Mouse (Mus musculus) gastrocnemius, adult 2 months (tissue): ENCODE measurements at regions not wholly inside any gene's neighbourhood (a gene's known extent, or its start where the extent isn't known, plus 50 kb on each side); places are given as distances from the start of the nearest gene placed in this dataset.
"Not testable (repeated sequence)": the region's sequence is repeated elsewhere in the genome, so short reads cannot be mapped to it uniquely, and the experiment has no call there.

Experiments used
- DNase-seq: peaks from one replicate; pipeline ENCODE4 v3.0.0; 2022
- H3K27ac ChIP-seq: fragments of 200-600 bp; 2 replicates; pipeline ENCODE4 v1.8.1; 2022; ENCODE audit warnings: mild to moderate bottlenecking
- H3K4me3 ChIP-seq: fragments of 200-600 bp; 2 replicates; pipeline ENCODE4 v1.8.1; 2022; ENCODE audit warnings: mild to moderate bottlenecking, moderate library complexity
- CTCF ChIP-seq: fragments of 200-600 bp; IDR thresholded peaks from 2 replicates; pipeline ENCODE4 v1.8.1; 2022; ENCODE audit warnings: antibody characterized with exemption, mild to moderate bottlenecking, moderate library complexity
- intact Hi-C: fragments of 180-260 bp; cut with DNase I; formaldehyde crosslinking; loops from one replicate; pipeline ENCODE4 v1.15.1; 2025

- no peak overlapping the region for H3K4me3 ChIP-seq
- intact Hi-C loops = no loop called here
- peak; percentile 14 for DNase-seq
- H3K27ac ChIP-seq = no peak overlapping the region
- no peak for TF ChIP-seq CTCF
Measured at GRCm38 (mm10) chr8:31663717-31664116, 1764.8 kb upstream of the 5930422O12Rik start.

GRCm38 (mm10) chr8:31665485-31665884 is 1763.0 kb upstream of the 5930422O12Rik start:
- Histone ChIP-seq H3K27ac (no peak overlapping the region), H3K4me3 (no peak overlapping the region)
- DNase-seq = no peak
- intact Hi-C loops = no loop called here
- TF ChIP-seq CTCF = no peak

- DNase-seq = no peak
- H3K4me3 ChIP-seq = no peak overlapping the region
- TF ChIP-seq CTCF = no peak
- no peak overlapping the region for H3K27ac ChIP-seq
- intact Hi-C loops = no loop called here
Measured at GRCm38 (mm10) chr8:31704168-31704567, 1724.3 kb upstream of the 5930422O12Rik start.

GRCm38 (mm10) chr8:31713321-31714076 is 1715.0 kb upstream of the 5930422O12Rik start:
- no peak for TF ChIP-seq CTCF
- no peak for DNase-seq
- intact Hi-C loops = no loop called here
- H3K4me3 ChIP-seq = no peak overlapping the region
- H3K27ac ChIP-seq = no peak overlapping the region

GRCm38 (mm10) chr8:31714077-31714458 is 1714.4 kb upstream of the 5930422O12Rik start:
- intact Hi-C loops = no loop called here
- DNase-seq = no peak
- TF ChIP-seq CTCF = no peak
- no peak overlapping the region for H3K27ac ChIP-seq
- H3K4me3 ChIP-seq = no peak overlapping the region

GRCm38 (mm10) chr8:31720021-31720420 is 1708.5 kb upstream of the 5930422O12Rik start:
- no peak for TF ChIP-seq CTCF
- Histone ChIP-seq H3K27ac (no peak overlapping the region), H3K4me3 (no peak overlapping the region)
- intact Hi-C loops = no loop called here
- DNase-seq = no peak

- Histone ChIP-seq H3K4me3 (no peak overlapping the region), H3K27ac (no peak overlapping the region)
- no peak for TF ChIP-seq CTCF
- intact Hi-C loops = no loop called here
- no peak for DNase-seq
Measured at GRCm38 (mm10) chr8:31720585-31720984, 1707.9 kb upstream of the 5930422O12Rik start.

GRCm38 (mm10) chr8:31725430-31725829 is 1703.1 kb upstream of the 5930422O12Rik start:
- Histone ChIP-seq H3K27ac (no peak overlapping the region), H3K4me3 (no peak overlapping the region)
- DNase-seq = no peak
- no peak for TF ChIP-seq CTCF
- intact Hi-C loops = no loop called here

GRCm38 (mm10) chr8:31735610-31736009 is 1692.9 kb upstream of the 5930422O12Rik start:
- intact Hi-C loops = no loop called here
- TF ChIP-seq CTCF = no peak
- H3K4me3 ChIP-seq = no peak overlapping the region
- DNase-seq = no peak
- no peak overlapping the region for H3K27ac ChIP-seq

- H3K4me3 ChIP-seq, intact Hi-C loops, H3K27ac ChIP-seq, DNase-seq: not testable (repeated sequence)
Measured at GRCm38 (mm10) chr8:31737314-31737713, 1691.2 kb upstream of the 5930422O12Rik start.

- DNase-seq = no peak
- Histone ChIP-seq H3K4me3 (no peak overlapping the region), H3K27ac (no peak overlapping the region)
- no peak for TF ChIP-seq CTCF
- intact Hi-C loops = no loop called here
Measured at GRCm38 (mm10) chr8:31746855-31747254, 1681.7 kb upstream of the 5930422O12Rik start.

- intact Hi-C loops = no loop called here
- Histone ChIP-seq H3K27ac (no peak overlapping the region), H3K4me3 (no peak overlapping the region)
- TF ChIP-seq CTCF = no peak
- DNase-seq = no peak
Measured at GRCm38 (mm10) chr8:31749974-31750373, 1678.5 kb upstream of the 5930422O12Rik start.

- intact Hi-C loops = no loop called here
- TF ChIP-seq CTCF = no peak
- Histone ChIP-seq H3K27ac (no peak overlapping the region), H3K4me3 (no peak overlapping the region)
- DNase-seq = no peak
Measured at GRCm38 (mm10) chr8:31750482-31751126, 1677.9 kb upstream of the 5930422O12Rik start.

- Histone ChIP-seq H3K27ac (no peak overlapping the region), H3K4me3 (no peak overlapping the region)
- no peak for DNase-seq
- no peak for TF ChIP-seq CTCF
- intact Hi-C loops = no loop called here
Measured at GRCm38 (mm10) chr8:31755737-31756136, 1672.8 kb upstream of the 5930422O12Rik start.
